Mouse (Mus musculus) liver, embryonic 16.5 days (tissue): ENCODE measurements at regions not wholly inside any gene's neighbourhood (a gene's known extent, or its start where the extent isn't known, plus 50 kb on each side); places are given as distances from the start of the nearest gene placed in this dataset.
A peak's percentile ranks its signal among the peaks of the same experiment; 100 is the strongest.

ENCODE experiments used
- ATAC-seq: fragments of 200-750 bp; cut with Nextera tagmentation; 2 replicates; pipeline ENCODE4 v1.8.0; 2017; ENCODE audit warnings: low read depth, mild to moderate bottlenecking, moderate number of reproducible peaks, moderate library complexity
- H3K27ac ChIP-seq: fragments of 300-500 bp; sonication (generic); 2 replicates; pipeline ENCODE4 v1.5.1; 2014; ENCODE audit warnings: mild to moderate bottlenecking, low read length
- H3K27me3 ChIP-seq: fragments of 300-500 bp; sonication (generic); 2 replicates; pipeline ENCODE4 v1.6.1; 2014; ENCODE audit warnings: low read depth, low read length, mixed read lengths; ENCODE audit not compliant: control insufficient read depth, insufficient read depth
- H3K36me3 ChIP-seq: fragments of 300-500 bp; sonication (generic); 2 replicates; pipeline ENCODE4 v1.6.1; 2014; ENCODE audit warnings: mild to moderate bottlenecking; ENCODE audit not compliant: control insufficient read depth, insufficient read depth
- H3K4me1 ChIP-seq: fragments of 300-500 bp; sonication (generic); 2 replicates; pipeline ENCODE4 v1.6.1; 2014; ENCODE audit warnings: low read depth, low read length, mixed read lengths; ENCODE audit not compliant: control insufficient read depth
- H3K4me2 ChIP-seq: fragments of 300-500 bp; sonication (generic); 2 replicates; pipeline ENCODE4 v1.6.1; 2014; ENCODE audit warnings: low read depth, low read length, mixed read lengths
- H3K4me3 ChIP-seq: fragments of 300-500 bp; sonication (generic); 2 replicates; pipeline ENCODE4 v1.5.1; 2014; ENCODE audit warnings: low read depth, mild to moderate bottlenecking, low read length
- H3K9ac ChIP-seq: fragments of 300-500 bp; sonication (generic); 2 replicates; pipeline ENCODE4 v1.6.1; 2014; ENCODE audit warnings: low read depth, low read length
- H3K9me3 ChIP-seq: fragments of 300-500 bp; sonication (generic); replicated peaks from 2 replicates; pipeline ENCODE4 v1.6.1; 2016; ENCODE audit warnings: low read length; ENCODE audit not compliant: control insufficient read depth
- whole genome bisulfite sequencing: fragments of 180-500 bp; shearing (Covaris S2); extraction: QIAGEN DNeasy Blood & Tissue Kit; methylation state at CpG from one replicate; pipeline ENCODE4 v1.1.7; 2014; ENCODE audit not compliant: insufficient replicate concordance; 5-methylcytosine and 5-hydroxymethylcytosine counted together

GRCm38 (mm10) chr12:109948434-109948984 is 330.4 kb upstream of the Dio3 start:
- H3K4me2 ChIP-seq: no peak overlapping the region
- 51% methylated on average over 16 of the region's 16 CpGs for WGBS
- ATAC-seq: no peak

GRCm38 (mm10) chr12:109949231-109949965 is 329.5 kb upstream of the Dio3 start:
- Histone ChIP-seq H3K4me3 (no peak overlapping the region), H3K9me3 (no peaks in the 10 kb centered on the region), H3K36me3 (no peaks in the 10 kb centered on the region), H3K9ac (no peak overlapping the region), H3K4me1 (no peaks in the 10 kb centered on the region), H3K27ac (no peak overlapping the region), H3K27me3 (no peaks in the 10 kb centered on the region), H3K4me2 (no peak overlapping the region)
- no peak for ATAC-seq
- 70% methylated on average over 17 of the region's 17 CpGs for WGBS

More at GRCm38 (mm10) chr12:109948434-109948984, 330.4 kb upstream of the Dio3 start:
- H3K9me3 ChIP-seq: no peaks in the 10 kb centered on the region
- no peaks in the 10 kb centered on the region for H3K27me3 ChIP-seq
- no peak overlapping the region for H3K4me3 ChIP-seq
- no peak overlapping the region for H3K9ac ChIP-seq
- no peaks in the 10 kb centered on the region for H3K36me3 ChIP-seq
- no peaks in the 10 kb centered on the region for H3K4me1 ChIP-seq
- no peak overlapping the region for H3K27ac ChIP-seq

- Histone ChIP-seq H3K9ac (no peak overlapping the region), H3K27me3 (no peaks in the 10 kb centered on the region), H3K9me3 (no peaks in the 10 kb centered on the region), H3K4me2 (no peak overlapping the region), H3K36me3 (no peaks in the 10 kb centered on the region), H3K4me1 (no peaks in the 10 kb centered on the region), H3K4me3 (no peak overlapping the region), H3K27ac (no peak overlapping the region)
- 52% methylated on average over 6 of the region's 6 CpGs for WGBS
- no peak for ATAC-seq
Measured at GRCm38 (mm10) chr12:109950632-109951031, 328.2 kb upstream of the Dio3 start.

- no peak overlapping the region for H3K9ac ChIP-seq
- ATAC-seq: no peak
- no peaks in the 10 kb centered on the region for H3K36me3 ChIP-seq
- 70% methylated on average over 12 of the region's 12 CpGs for WGBS
- H3K9me3 ChIP-seq: no peaks in the 10 kb centered on the region
- H3K4me2 ChIP-seq: no peak overlapping the region
- no peak overlapping the region for H3K4me3 ChIP-seq
- no peak overlapping the region for H3K27ac ChIP-seq
- H3K27me3 ChIP-seq: no peaks in the 10 kb centered on the region
- no peaks in the 10 kb centered on the region for H3K4me1 ChIP-seq
Measured at GRCm38 (mm10) chr12:109951473-109951872, 327.4 kb upstream of the Dio3 start.

- no peaks in the 10 kb centered on the region for H3K4me1 ChIP-seq
- H3K4me3 ChIP-seq: no peak overlapping the region
- no peaks in the 10 kb centered on the region for H3K27me3 ChIP-seq
- no peaks in the 10 kb centered on the region for H3K36me3 ChIP-seq
- no peak overlapping the region for H3K9ac ChIP-seq
- H3K4me2 ChIP-seq: no peak overlapping the region
- no peak overlapping the region for H3K27ac ChIP-seq
- H3K9me3 ChIP-seq: no peaks in the 10 kb centered on the region
- 52% methylated on average over 10 of the region's 10 CpGs for WGBS
- peak; percentile 61 for ATAC-seq
Measured at GRCm38 (mm10) chr12:109951884-109952456, 326.9 kb upstream of the Dio3 start.

- Histone ChIP-seq H3K36me3 (no peaks in the 10 kb centered on the region), H3K9me3 (no peaks in the 10 kb centered on the region), H3K4me2 (no peak overlapping the region), H3K27me3 (no peaks in the 10 kb centered on the region), H3K4me3 (no peak overlapping the region), H3K4me1 (no peaks in the 10 kb centered on the region), H3K27ac (no peak overlapping the region), H3K9ac (no peak overlapping the region)
- ATAC-seq: no peak
- WGBS: 38% methylated on average over 3 of the region's 3 CpGs
Measured at GRCm38 (mm10) chr12:109952933-109953332, 325.9 kb upstream of the Dio3 start.

GRCm38 (mm10) chr12:109957305-109957704 is 321.6 kb upstream of the Dio3 start:
- no peak overlapping the region for H3K27ac ChIP-seq
- no peaks in the 10 kb centered on the region for H3K27me3 ChIP-seq
- no peaks in the 10 kb centered on the region for H3K9me3 ChIP-seq
- H3K4me1 ChIP-seq: no peaks in the 10 kb centered on the region
- no peak overlapping the region for H3K4me2 ChIP-seq
- H3K9ac ChIP-seq: no peak overlapping the region
- H3K4me3 ChIP-seq: no peak overlapping the region
- no peak for ATAC-seq
- H3K36me3 ChIP-seq: no peaks in the 10 kb centered on the region
- 67% methylated on average over 3 of the region's 3 CpGs for WGBS

GRCm38 (mm10) chr12:109958357-109959085 is 320.3 kb upstream of the Dio3 start:
- no peak overlapping the region for H3K4me3 ChIP-seq
- H3K27ac ChIP-seq: no peak overlapping the region
- no peaks in the 10 kb centered on the region for H3K9me3 ChIP-seq
- H3K36me3 ChIP-seq: no peaks in the 10 kb centered on the region
- peak; percentile 68 for ATAC-seq
- no peak overlapping the region for H3K4me2 ChIP-seq
- no peaks in the 10 kb centered on the region for H3K4me1 ChIP-seq
- WGBS: 38% methylated on average over 18 of the region's 18 CpGs
- H3K9ac ChIP-seq: no peak overlapping the region
- no peaks in the 10 kb centered on the region for H3K27me3 ChIP-seq

GRCm38 (mm10) chr12:109966776-109967175 is 312.1 kb upstream of the Dio3 start:
- no peak overlapping the region for H3K4me3 ChIP-seq
- H3K27ac ChIP-seq: no peak overlapping the region
- H3K4me2 ChIP-seq: no peak overlapping the region
- H3K9ac ChIP-seq: no peak overlapping the region
- H3K9me3 ChIP-seq: no peaks in the 10 kb centered on the region
- H3K36me3 ChIP-seq: no peaks in the 10 kb centered on the region
- no peaks in the 10 kb centered on the region for H3K27me3 ChIP-seq
- 72% methylated on average over 12 of the region's 12 CpGs for WGBS
- ATAC-seq: no peak
- H3K4me1 ChIP-seq: no peaks in the 10 kb centered on the region
